Mouse (Mus musculus): ENCODE results near the gene Hoxa5. TPM values are rescaled to one million over a fixed set of nuclear protein-coding genes. Genes with fewer than 3 reads are reported as not detected.

Hoxa5 gene
- polyA plus RNA-seq, 1 experiment = 0.46 TPM

- no peak for TF ChIP-seq FLI1 (IDR thresholded peaks at IDR 0.05; ENCODE audit: low read length)
- no peak for TF ChIP-seq GATA1 (IDR thresholded peaks at IDR 0.05; ENCODE audit: borderline replicate concordance, low read length)
- Histone ChIP-seq H3K36me3 (replicated peaks; ENCODE audit: low read length) (no peaks in the 10 kb centered on the region), H3K4me1 (no peaks in the 10 kb centered on the region), H3K27me3 (replicated peaks) (peaks cover 49% of the 10 kb centered on the region), H3K4me3 (replicated peaks) (no peak overlapping the region), H3K9me3 (0 out of 2 replicates have a peak, but pooled peaks cover 2% of the 10 kb centered on the region)
These were observed 21.6 kb downstream of the Hoxa5 start for GRCm38 (mm10) chr6:52182793-52183192.

- no peak overlapping the region for H3K4me3 ChIP-seq (replicated peaks)
- H3K27me3 ChIP-seq (replicated peaks) = peaks cover 55% of the 10 kb centered on the region
- no peaks in the 10 kb centered on the region for H3K36me3 ChIP-seq (replicated peaks; ENCODE audit: low read length)
- TF ChIP-seq GATA1 (IDR thresholded peaks at IDR 0.05; ENCODE audit: borderline replicate concordance, low read length) = no peak
- no peak for TF ChIP-seq FLI1 (IDR thresholded peaks at IDR 0.05; ENCODE audit: low read length)
- H3K9me3 ChIP-seq = peaks cover 7% of the 10 kb centered on the region; the same call in 1 of the 2 replicates
- H3K4me1 ChIP-seq = no peaks in the 10 kb centered on the region
These were observed 22.4 kb downstream of the Hoxa5 start for GRCm38 (mm10) chr6:52182030-52182429.

GRCm38 (mm10) chr6:52180726-52181125 is 23.7 kb downstream of the Hoxa5 start:
- TF ChIP-seq FLI1 (IDR thresholded peaks at IDR 0.05; ENCODE audit: low read length) = no peak
- TF ChIP-seq GATA1 (IDR thresholded peaks at IDR 0.05; ENCODE audit: borderline replicate concordance, low read length) = no peak
- no peaks in the 10 kb centered on the region for H3K4me1 ChIP-seq
- H3K36me3 ChIP-seq (replicated peaks; ENCODE audit: low read length) = no peaks in the 10 kb centered on the region
- no peak overlapping the region for H3K4me3 ChIP-seq (replicated peaks)
- H3K27me3 ChIP-seq (replicated peaks) = peaks cover 53% of the 10 kb centered on the region
- H3K9me3 ChIP-seq = peaks cover 16% of the 10 kb centered on the region

- H3K27me3 ChIP-seq (replicated peaks) = peaks cover 54% of the 10 kb centered on the region
- no peak overlapping the region for H3K4me3 ChIP-seq (replicated peaks)
- TF ChIP-seq GATA1 (IDR thresholded peaks at IDR 0.05; ENCODE audit: borderline replicate concordance, low read length) (no peak), FLI1 (IDR thresholded peaks at IDR 0.05; ENCODE audit: low read length) (no peak)
- H3K36me3 ChIP-seq (replicated peaks; ENCODE audit: low read length) = no peaks in the 10 kb centered on the region
- no peaks in the 10 kb centered on the region for H3K4me1 ChIP-seq
- H3K9me3 ChIP-seq = peaks cover 18% of the 10 kb centered on the region
These were observed 24.1 kb downstream of the Hoxa5 start for GRCm38 (mm10) chr6:52180213-52180710.

- Histone ChIP-seq H3K36me3 (replicated peaks; ENCODE audit: low read length) (no peaks in the 10 kb centered on the region), H3K27me3 (replicated peaks) (peaks cover 56% of the 10 kb centered on the region), H3K4me1 (no peaks in the 10 kb centered on the region), H3K4me3 (replicated peaks) (no peak overlapping the region), H3K9me3 (peaks cover 22% of the 10 kb centered on the region)
- no peak for TF ChIP-seq FLI1 (IDR thresholded peaks at IDR 0.05; ENCODE audit: low read length)
- TF ChIP-seq GATA1 (IDR thresholded peaks at IDR 0.05; ENCODE audit: borderline replicate concordance, low read length) = no peak
These were observed 24.7 kb downstream of the Hoxa5 start for GRCm38 (mm10) chr6:52179690-52180089.

GRCm38 (mm10) chr6:52178918-52179665 is 25.3 kb downstream of the Hoxa5 start:
- no peaks in the 10 kb centered on the region for H3K36me3 ChIP-seq (replicated peaks; ENCODE audit: low read length)
- H3K4me3 ChIP-seq (replicated peaks) = no peak overlapping the region
- H3K9me3 ChIP-seq = peaks cover 22% of the 10 kb centered on the region
- TF ChIP-seq GATA1 (IDR thresholded peaks at IDR 0.05; ENCODE audit: borderline replicate concordance, low read length) = no peak
- H3K27me3 ChIP-seq (replicated peaks) = peaks cover 51% of the 10 kb centered on the region
- H3K4me1 ChIP-seq = no peaks in the 10 kb centered on the region

- Histone ChIP-seq H3K36me3 (replicated peaks; ENCODE audit: low read length) (no peaks in the 10 kb centered on the region), H3K4me1 (no peaks in the 10 kb centered on the region), H3K27me3 (replicated peaks) (peaks cover 45% of the 10 kb centered on the region), H3K9me3 (peaks cover 22% of the 10 kb centered on the region), H3K4me3 (replicated peaks) (no peak overlapping the region)
- TF ChIP-seq GATA1 (IDR thresholded peaks at IDR 0.05; ENCODE audit: borderline replicate concordance, low read length) (no peak), FLI1 (IDR thresholded peaks at IDR 0.05; ENCODE audit: low read length) (no peak)
These were observed 26.6 kb downstream of the Hoxa5 start for GRCm38 (mm10) chr6:52177806-52178205.

GRCm38 (mm10) chr6:52177061-52177735 is 27.2 kb downstream of the Hoxa5 start, which contains the start of gene 5730596B20Rik:
Gene 5730596B20Rik (plus strand): TSS chr6:52177498.
- Histone ChIP-seq H3K9me3 (peaks cover 28% of the 10 kb centered on the region), H3K36me3 (replicated peaks; ENCODE audit: low read length) (no peaks in the 10 kb centered on the region), H3K27me3 (replicated peaks) (peaks cover 49% of the 10 kb centered on the region), H3K4me3 (replicated peaks) (no peak within 1 kb of the TSS), H3K4me1 (no peaks in the 10 kb centered on the region)
- TF ChIP-seq GATA1 (IDR thresholded peaks at IDR 0.05; ENCODE audit: borderline replicate concordance, low read length) (no peak), FLI1 (IDR thresholded peaks at IDR 0.05; ENCODE audit: low read length) (no peak)

- TF ChIP-seq GATA1 (IDR thresholded peaks at IDR 0.05; ENCODE audit: borderline replicate concordance, low read length) (no peak), FLI1 (IDR thresholded peaks at IDR 0.05; ENCODE audit: low read length) (no peak)
- Histone ChIP-seq H3K27me3 (replicated peaks) (peaks cover 52% of the 10 kb centered on the region), H3K9me3 (peaks cover 29% of the 10 kb centered on the region), H3K4me1 (no peaks in the 10 kb centered on the region), H3K36me3 (replicated peaks; ENCODE audit: low read length) (no peaks in the 10 kb centered on the region), H3K4me3 (replicated peaks) (no peak overlapping the region)
These were observed 28.0 kb downstream of the Hoxa5 start for GRCm38 (mm10) chr6:52176391-52176790.

GRCm38 (mm10) chr6:52175864-52176263 is 28.5 kb downstream of the Hoxa5 start:
- no peak overlapping the region for H3K4me3 ChIP-seq (replicated peaks)
- no peaks in the 10 kb centered on the region for H3K36me3 ChIP-seq (replicated peaks; ENCODE audit: low read length)
- H3K27me3 ChIP-seq (replicated peaks) = peaks cover 53% of the 10 kb centered on the region
- peaks cover 29% of the 10 kb centered on the region for H3K9me3 ChIP-seq
- H3K4me1 ChIP-seq = peaks cover 1% of the 10 kb centered on the region; the same call in 1 of the 2 replicates
- no peak for TF ChIP-seq GATA1 (IDR thresholded peaks at IDR 0.05; ENCODE audit: borderline replicate concordance, low read length)
- no peak for TF ChIP-seq FLI1 (IDR thresholded peaks at IDR 0.05; ENCODE audit: low read length)

All from megakaryocyte, embryonic 14.5 days (primary cell).